Mouse (Mus musculus): Measurements from ENCODE around the gene Cps1.

GRCm38 (mm10) chr1:67184134-67184533, 61.3 kb downstream of the Cps1 start:
- TF ChIP-seq CTCF (IDR thresholded peaks at IDR 0.05) (no peak), POLR2A (IDR thresholded peaks at IDR 0.05; ENCODE audit: insufficient read depth, low read depth, low read length) (no peak), EP300 (IDR thresholded peaks at IDR 0.05; ENCODE audit: insufficient read depth, low read depth, low read length) (no peak)
